Mouse (Mus musculus) embryonic facial prominence, embryonic 10.5 days (tissue): Measurements from ENCODE around the gene Lrtm2. TPM values are rescaled to one million over a fixed set of nuclear protein-coding genes. Genes with fewer than 3 reads are reported as not detected.

ENCODE experiments used
- DNase-seq: peaks from one replicate; pipeline ENCODE4 v3.0.0-alpha.2; 2017; ENCODE audit warnings: low spot score
- H3K27ac ChIP-seq: fragments of 300-500 bp; sonication (generic); replicated peaks from 2 replicates; pipeline ENCODE4 v1.5.1; 2016; ENCODE audit warnings: mild to moderate bottlenecking
- H3K27me3 ChIP-seq: fragments of 300-500 bp; sonication (generic); replicated peaks from 2 replicates; pipeline ENCODE4 v1.6.1; 2016; ENCODE audit warnings: low read depth, mild to moderate bottlenecking; ENCODE audit not compliant: poor library complexity, severe bottlenecking
- H3K36me3 ChIP-seq: fragments of 300-500 bp; sonication (generic); replicated peaks from 2 replicates; pipeline ENCODE4 v1.6.1; 2016; ENCODE audit warnings: mild to moderate bottlenecking, moderate library complexity
- H3K4me1 ChIP-seq: fragments of 300-500 bp; sonication (generic); 2 replicates; pipeline ENCODE4 v1.6.1; 2016
- H3K4me3 ChIP-seq: fragments of 300-500 bp; sonication (generic); 2 replicates; pipeline ENCODE4 v1.5.1; 2016; ENCODE audit warnings: mild to moderate bottlenecking, moderate library complexity
- H3K9me3 ChIP-seq: fragments of 300-500 bp; sonication (generic); 2 replicates; pipeline ENCODE4 v1.6.1; 2016; ENCODE audit warnings: mild to moderate bottlenecking
- WGBS: fragments of 180-500 bp; shearing (Covaris S2); methylation state at CpG from one replicate; pipeline ENCODE4 v1.1.7; 2016; 5-methylcytosine and 5-hydroxymethylcytosine counted together
- polyA plus RNA-seq: library from polyadenylated mRNA; unstranded; fragments of >200 nt; fragmentation: Nextera tagmentation; extraction: Ambion mirVana; gene quantifications from 2 replicates; pipeline ENCODE4 v1.2.1, GENCODE M21; 2016

The Lrtm2 gene
- polyA plus RNA-seq, 1 experiment from 2014 or later, result 0.04 TPM

GRCm38 (mm10) chr6:119329936-119330335 is 630 bp downstream of the Lrtm2 start:
- DNase-seq, result no peak
- peaks cover 92% of the 10 kb centered on the region for H3K27me3 ChIP-seq
- H3K4me3 ChIP-seq, result peak overlapping the region; percentile 54
- WGBS, result 5% methylated on average over 6 of the region's 6 CpGs
- peaks cover 55% of the 10 kb centered on the region for H3K4me1 ChIP-seq
- H3K36me3 ChIP-seq, result no peaks in the 10 kb centered on the region
- no peak overlapping the region for H3K27ac ChIP-seq
- H3K9me3 ChIP-seq, result no peaks in the 10 kb centered on the region

GRCm38 (mm10) chr6:119329215-119329714 is 1.3 kb downstream of the Lrtm2 start:
- Histone ChIP-seq H3K27me3 (peaks cover 95% of the 10 kb centered on the region), H3K4me3 (0 out of 2 replicates have a peak overlapping the region, but pooled peaks have one; percentile 16), H3K36me3 (no peaks in the 10 kb centered on the region), H3K27ac (no peak overlapping the region), H3K9me3 (no peaks in the 10 kb centered on the region), H3K4me1 (peaks cover 55% of the 10 kb centered on the region)
- DNase-seq, result peak; percentile 36
- 2% methylated on average over 8 of the region's 8 CpGs for WGBS

DNA sequence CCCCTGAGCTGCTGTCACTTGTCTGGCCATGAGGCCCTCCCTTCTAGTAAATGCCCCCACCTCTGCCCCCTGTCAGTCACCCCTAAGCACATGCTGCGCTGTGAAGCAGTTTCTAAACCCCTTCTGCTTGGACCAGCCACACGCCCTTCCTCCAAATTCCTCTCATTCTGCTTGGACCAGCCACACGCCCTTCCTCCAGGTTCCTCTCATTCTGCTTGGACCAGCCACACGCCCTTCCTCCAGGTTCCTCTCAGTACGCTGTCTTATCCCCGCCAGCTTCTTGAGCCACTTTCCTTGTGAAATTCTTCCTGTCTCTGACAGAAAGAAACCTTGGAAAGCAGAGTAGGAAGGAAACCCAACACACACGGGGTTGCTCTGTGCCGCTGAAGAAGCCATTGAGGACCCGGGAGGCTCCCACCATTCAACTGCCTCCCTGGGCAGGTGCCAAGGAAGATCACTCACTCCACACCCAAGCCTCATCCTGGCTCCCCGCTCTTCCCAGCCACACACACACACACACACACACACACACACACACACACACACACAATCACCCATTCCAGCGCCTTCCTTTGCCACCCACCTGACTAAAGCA is 1.9 kb downstream of the Lrtm2 start:
- no peaks in the 10 kb centered on the region for H3K36me3 ChIP-seq
- H3K9me3 ChIP-seq, result no peaks in the 10 kb centered on the region
- 8% methylated on average over 11 of the region's 11 CpGs for WGBS
- H3K4me3 ChIP-seq, result 0 out of 2 replicates have a peak overlapping the region, but pooled peaks have one; percentile 16
- peaks cover 93% of the 10 kb centered on the region for H3K27me3 ChIP-seq
- no peak overlapping the region for H3K27ac ChIP-seq
- DNase-seq, result no peak
- H3K4me1 ChIP-seq, result peaks cover 50% of the 10 kb centered on the region

- DNase-seq, result no peak
- Histone ChIP-seq H3K36me3 (no peaks in the 10 kb centered on the region), H3K4me1 (peaks cover 39% of the 10 kb centered on the region), H3K27ac (no peak overlapping the region), H3K27me3 (peaks cover 88% of the 10 kb centered on the region), H3K9me3 (no peaks in the 10 kb centered on the region), H3K4me3 (no peak overlapping the region)
- WGBS, result 38% methylated on average over 7 of the region's 7 CpGs
Observed at GRCm38 (mm10) chr6:119326541-119326940, 4.0 kb downstream of the Lrtm2 start.

- Histone ChIP-seq H3K4me1 (peaks cover 36% of the 10 kb centered on the region), H3K4me3 (no peak overlapping the region), H3K27ac (no peak overlapping the region), H3K36me3 (no peaks in the 10 kb centered on the region), H3K9me3 (no peaks in the 10 kb centered on the region), H3K27me3 (peaks cover 82% of the 10 kb centered on the region)
- WGBS, result 82% methylated on average over 6 of the region's 6 CpGs
- DNase-seq, result no peak
Observed at GRCm38 (mm10) chr6:119325978-119326377, 4.6 kb downstream of the Lrtm2 start.

DNA sequence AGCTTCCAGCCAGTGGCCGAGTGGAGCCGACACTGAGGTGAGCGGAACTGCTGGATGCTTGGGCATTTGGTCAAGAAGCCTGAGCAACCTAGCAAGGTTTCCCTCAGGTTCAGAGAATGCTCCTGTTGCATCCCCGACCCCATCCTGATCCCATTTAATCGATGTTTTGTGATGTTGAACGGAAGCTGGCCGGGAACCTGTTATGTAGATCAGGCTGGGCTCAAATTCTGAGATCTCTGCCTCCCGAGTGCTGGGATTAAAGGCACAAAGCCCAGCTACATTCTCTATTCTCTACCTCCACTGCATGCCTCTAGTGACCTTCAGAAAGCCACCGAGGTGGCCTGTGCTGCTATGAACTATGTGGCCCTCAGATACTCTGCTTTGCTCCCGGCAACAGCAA is 5.8 kb downstream of the Lrtm2 start:
- 47% methylated on average over 10 of the region's 10 CpGs for WGBS
- DNase-seq, result no peak

GRCm38 (mm10) chr6:119321752-119322151 is 8.8 kb downstream of the Lrtm2 start:
- H3K27ac ChIP-seq, result no peak overlapping the region
- DNase-seq, result no peak
- no peak overlapping the region for H3K4me3 ChIP-seq
- H3K36me3 ChIP-seq, result no peaks in the 10 kb centered on the region
- H3K9me3 ChIP-seq, result 0 out of 2 replicates have a peak, but pooled peaks cover 3% of the 10 kb centered on the region
- 78% methylated on average over 7 of the region's 7 CpGs for WGBS
- peaks cover 40% of the 10 kb centered on the region for H3K27me3 ChIP-seq
- peaks cover 10% of the 10 kb centered on the region for H3K4me1 ChIP-seq

More for the DNA sequence above, 5.8 kb downstream of the Lrtm2 start:
- Histone ChIP-seq H3K9me3 (no peaks in the 10 kb centered on the region), H3K4me1 (peaks cover 26% of the 10 kb centered on the region), H3K4me3 (no peak overlapping the region), H3K36me3 (no peaks in the 10 kb centered on the region), H3K27me3 (peaks cover 70% of the 10 kb centered on the region), H3K27ac (no peak overlapping the region)

- Histone ChIP-seq H3K27ac (no peak overlapping the region), H3K4me1 (peaks cover 2% of the 10 kb centered on the region; the same call in 1 of the 2 replicates), H3K36me3 (no peaks in the 10 kb centered on the region), H3K4me3 (no peak overlapping the region), H3K27me3 (peaks cover 27% of the 10 kb centered on the region; the same call in 1 of the 2 replicates), H3K9me3 (0 out of 2 replicates have a peak, but pooled peaks cover 3% of the 10 kb centered on the region)
- DNase-seq, result peak; percentile 81
- 35% methylated on average over 16 of the region's 16 CpGs for WGBS
Observed at GRCm38 (mm10) chr6:119320481-119320880, 10.1 kb downstream of the Lrtm2 start.

GRCm38 (mm10) chr6:119319358-119319757 is 11.2 kb downstream of the Lrtm2 start:
- Histone ChIP-seq H3K9me3 (0 out of 2 replicates have a peak, but pooled peaks cover 3% of the 10 kb centered on the region), H3K27me3 (0 out of 2 replicates have a peak, but pooled peaks cover 17% of the 10 kb centered on the region), H3K4me3 (no peak overlapping the region), H3K36me3 (no peaks in the 10 kb centered on the region), H3K4me1 (peaks cover 7% of the 10 kb centered on the region), H3K27ac (no peak overlapping the region)
- 83% methylated on average over 2 of the region's 2 CpGs for WGBS
- no peak for DNase-seq

DNA sequence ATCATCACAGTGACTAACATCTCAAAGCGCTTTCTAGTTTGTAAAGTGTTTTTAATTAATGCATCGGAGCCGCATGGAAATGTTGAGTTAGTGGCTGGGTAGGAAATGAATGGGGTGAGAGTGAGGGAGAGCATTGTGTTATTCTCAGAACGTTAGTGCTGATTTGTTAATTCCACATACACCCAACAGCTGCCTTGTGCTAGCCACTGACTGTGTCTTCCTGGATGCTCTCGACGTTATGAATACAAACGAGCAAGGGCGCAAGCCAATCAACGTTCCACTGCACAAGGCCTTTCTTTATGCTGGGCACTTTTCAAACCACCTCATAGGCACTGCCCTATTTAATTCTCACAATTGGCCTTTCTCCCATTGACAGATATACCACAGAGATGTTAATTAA is 11.8 kb downstream of the Lrtm2 start:
- Histone ChIP-seq H3K27me3 (0 out of 2 replicates have a peak, but pooled peaks cover 12% of the 10 kb centered on the region), H3K27ac (no peak overlapping the region), H3K36me3 (no peaks in the 10 kb centered on the region), H3K4me1 (peaks cover 12% of the 10 kb centered on the region), H3K9me3 (0 out of 2 replicates have a peak, but pooled peaks cover 3% of the 10 kb centered on the region), H3K4me3 (no peak overlapping the region)
- 75% methylated on average over 9 of the region's 9 CpGs for WGBS
- DNase-seq, result no peak

DNA sequence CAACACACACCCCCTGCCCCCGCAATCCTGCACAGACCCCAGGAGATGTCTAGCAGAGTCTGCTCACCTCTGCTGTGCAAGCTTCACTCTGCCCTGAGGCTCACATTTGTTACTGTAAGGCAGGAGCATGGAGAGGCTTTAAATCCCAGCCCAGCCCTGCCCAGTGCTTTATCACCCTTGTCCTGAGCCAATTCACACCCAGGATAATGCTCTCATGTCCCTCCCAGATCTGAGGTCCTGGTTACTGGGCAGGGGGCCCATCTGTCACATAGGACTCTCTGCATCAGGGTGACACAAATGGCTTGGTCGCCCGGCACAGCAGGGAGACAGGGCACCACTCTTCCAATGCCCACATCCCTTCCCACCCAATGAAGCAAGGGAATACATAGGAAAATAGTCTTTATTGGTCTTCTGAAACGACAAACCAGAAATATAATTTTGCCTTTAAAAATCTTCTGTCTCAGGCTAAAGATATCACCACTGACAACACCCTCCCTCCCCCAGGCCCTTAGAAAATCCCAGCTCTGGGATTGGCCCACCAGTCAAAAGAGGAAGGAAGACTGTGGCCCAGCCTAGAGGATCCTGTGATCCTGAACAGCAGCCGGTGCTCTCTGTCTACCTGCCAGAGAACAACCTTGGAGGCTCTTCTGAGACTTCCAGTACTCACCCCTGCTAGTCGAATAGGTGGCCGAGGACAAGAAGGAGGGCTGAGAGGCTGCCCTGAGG is 15.7 kb downstream of the Lrtm2 start:
- no peak overlapping the region for H3K4me3 ChIP-seq
- no peaks in the 10 kb centered on the region for H3K36me3 ChIP-seq
- no peaks in the 10 kb centered on the region for H3K27me3 ChIP-seq
- no peak overlapping the region for H3K27ac ChIP-seq
- H3K9me3 ChIP-seq, result 0 out of 2 replicates have a peak, but pooled peaks cover 3% of the 10 kb centered on the region
- H3K4me1 ChIP-seq, result peaks cover 17% of the 10 kb centered on the region
- DNase-seq, result no peak
- WGBS, result 74% methylated on average over 7 of the region's 7 CpGs

GRCm38 (mm10) chr6:119313588-119314375 is 16.8 kb downstream of the Lrtm2 start:
- H3K36me3 ChIP-seq, result no peaks in the 10 kb centered on the region
- no peak overlapping the region for H3K27ac ChIP-seq
- WGBS, result 57% methylated on average over 14 of the region's 14 CpGs
- peaks cover 17% of the 10 kb centered on the region for H3K4me1 ChIP-seq
- no peaks in the 10 kb centered on the region for H3K9me3 ChIP-seq
- no peak for DNase-seq
- H3K27me3 ChIP-seq, result no peaks in the 10 kb centered on the region
- no peak overlapping the region for H3K4me3 ChIP-seq
